Mouse (Mus musculus) kidney, adult 2 months (tissue): ENCODE measurements around the gene Unc80.

Source experiments
- CTCF ChIP-seq: fragments of 200-500 bp; conservative IDR thresholded peaks from 2 replicates; pipeline ENCODE4 v1.5.1; 2011; ENCODE audit warnings: low read depth, mild to moderate bottlenecking, control low read depth, low read length, moderate library complexity, mixed read lengths; ENCODE audit not compliant: insufficient read depth, insufficient read length
- POLR2A ChIP-seq: fragments of 200-500 bp; IDR thresholded peaks from one replicate; pipeline ENCODE4 v1.6.1; 2011; ENCODE audit warnings: low read depth, low read length, control low read depth

GRCm38 (mm10) chr1:66426073-66426472 is 42.1 kb upstream of the Unc80 start:
- no peak for TF ChIP-seq CTCF
- TF ChIP-seq POLR2A = no peak
